Mouse (Mus musculus) embryonic facial prominence, embryonic 13.5 days (tissue): Measurements from ENCODE around the gene Fbn1. TPM values are rescaled to one million over a fixed set of nuclear protein-coding genes. Genes with fewer than 3 reads are reported as not detected.

Experiments used
- ATAC-seq: fragments of 200-750 bp; cut with Nextera tagmentation; 2 replicates; pipeline ENCODE4 v1.8.0; 2017; ENCODE audit warnings: low read depth; ENCODE audit not compliant: insufficient number of reproducible peaks, insufficient read depth, low FRiP score, low TSS enrichment
- H3K27ac ChIP-seq: fragments of 300-500 bp; sonication (generic); 2 replicates; pipeline ENCODE4 v1.5.1; 2015; ENCODE audit warnings: moderate library complexity, mild to moderate bottlenecking, inconsistent platforms
- H3K27me3 ChIP-seq: fragments of 300-500 bp; sonication (generic); 2 replicates; pipeline ENCODE4 v1.6.1; 2015; ENCODE audit warnings: mild to moderate bottlenecking, inconsistent platforms
- H3K36me3 ChIP-seq: fragments of 300-500 bp; sonication (generic); 2 replicates; pipeline ENCODE4 v1.6.1; 2015; ENCODE audit warnings: mild to moderate bottlenecking, inconsistent platforms
- H3K4me1 ChIP-seq: fragments of 300-500 bp; sonication (generic); 2 replicates; pipeline ENCODE4 v1.6.1; 2015; ENCODE audit warnings: inconsistent platforms
- H3K4me2 ChIP-seq: fragments of 300-500 bp; sonication (generic); 2 replicates; pipeline ENCODE4 v1.6.1; 2015; ENCODE audit warnings: moderate library complexity, mild to moderate bottlenecking, inconsistent platforms
- H3K4me3 ChIP-seq: fragments of 300-500 bp; sonication (generic); 2 replicates; pipeline ENCODE4 v1.5.1; 2015; ENCODE audit warnings: mild to moderate bottlenecking, inconsistent platforms
- H3K9ac ChIP-seq: fragments of 300-500 bp; sonication (generic); 2 replicates; pipeline ENCODE4 v1.6.1; 2015; ENCODE audit warnings: mild to moderate bottlenecking, inconsistent platforms
- H3K9me3 ChIP-seq: fragments of 300-500 bp; sonication (generic); 2 replicates; pipeline ENCODE4 v1.6.1; 2016; ENCODE audit warnings: inconsistent platforms
- WGBS: fragments of 180-500 bp; shearing (Covaris S2); methylation state at CpG from one replicate; pipeline ENCODE4 v1.1.7; 2015; ENCODE audit warnings: mixed read lengths; 5-methylcytosine and 5-hydroxymethylcytosine counted together
- polyA plus RNA-seq: library from polyadenylated mRNA; unstranded; fragments of >200 nt; fragmentation: Nextera tagmentation; extraction: Ambion mirVana; gene quantifications from 2 replicates; pipeline ENCODE4 v1.2.1, GENCODE M21; 2015

Fbn1 gene
- polyA plus RNA-seq, 1 experiment from 2014 or later: 19.3 TPM

- no peak overlapping the region for H3K27ac ChIP-seq
- H3K9me3 ChIP-seq: no peaks in the 10 kb centered on the region
- ATAC-seq: no peak
- no peak overlapping the region for H3K4me2 ChIP-seq
- H3K4me3 ChIP-seq: no peak overlapping the region
- H3K4me1 ChIP-seq: peaks cover 13% of the 10 kb centered on the region; the same call in 1 of the 2 replicates
- WGBS: 57% methylated on average over 11 of the region's 11 CpGs
- H3K9ac ChIP-seq: no peak overlapping the region
- H3K36me3 ChIP-seq: peaks cover 51% of the 10 kb centered on the region
- no peaks in the 10 kb centered on the region for H3K27me3 ChIP-seq
Observed at GRCm38 (mm10) chr2:125355216-125355971, 152.4 kb downstream of the Fbn1 start.

DNA sequence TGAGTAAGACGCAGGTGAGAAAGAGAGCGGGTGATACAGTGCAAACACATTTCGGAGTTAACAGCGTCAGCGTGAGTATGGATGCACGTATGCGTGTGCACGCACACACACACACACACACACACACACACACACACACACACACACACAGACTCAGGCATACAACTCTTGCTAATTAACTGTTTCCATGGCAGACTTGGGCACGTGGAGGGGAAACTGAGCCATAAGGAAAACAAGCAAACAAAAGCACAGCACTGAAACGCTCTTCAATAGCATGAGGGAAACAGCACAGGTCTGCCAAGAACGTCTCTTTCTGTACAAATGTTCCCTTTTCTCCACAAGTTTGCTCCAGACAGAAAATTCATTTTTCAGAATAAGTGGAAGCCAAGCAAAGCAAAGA, 153.2 kb downstream of the Fbn1 start:
- Histone ChIP-seq H3K27me3 (no peaks in the 10 kb centered on the region), H3K9ac (no peak overlapping the region), H3K9me3 (no peaks in the 10 kb centered on the region), H3K36me3 (peaks cover 51% of the 10 kb centered on the region), H3K4me2 (no peak overlapping the region), H3K4me3 (no peak overlapping the region), H3K27ac (no peak overlapping the region), H3K4me1 (peaks cover 13% of the 10 kb centered on the region; the same call in 1 of the 2 replicates)
- WGBS: 87% methylated on average over 11 of the region's 11 CpGs
- ATAC-seq: no peak

DNA sequence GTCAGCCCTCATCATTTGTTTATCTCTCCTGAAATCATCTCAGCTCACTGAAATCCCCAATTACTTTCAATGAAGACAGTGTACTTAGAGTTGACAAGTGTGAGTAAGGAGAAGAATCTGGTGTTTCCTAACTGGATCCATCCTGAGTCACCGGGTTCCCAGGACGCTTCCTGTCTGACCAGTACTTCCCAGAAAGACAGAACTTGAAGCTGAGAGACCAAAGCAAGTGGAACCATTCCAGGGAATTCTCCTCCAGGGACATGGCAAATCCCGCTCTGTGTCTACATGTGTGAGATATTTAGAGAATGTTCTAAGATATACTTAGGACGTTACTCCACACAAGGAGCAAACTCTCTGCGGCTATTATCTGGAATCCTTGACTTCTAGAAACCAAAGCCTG, 158.6 kb downstream of the Fbn1 start:
- ATAC-seq: no peak
- Histone ChIP-seq H3K27ac (no peak overlapping the region), H3K27me3 (no peaks in the 10 kb centered on the region), H3K4me2 (no peak overlapping the region), H3K9me3 (no peaks in the 10 kb centered on the region), H3K4me3 (no peak overlapping the region), H3K36me3 (peaks cover 74% of the 10 kb centered on the region), H3K4me1 (no peaks in the 10 kb centered on the region), H3K9ac (no peak overlapping the region)
- WGBS: 88% methylated on average over 5 of the region's 5 CpGs

GRCm38 (mm10) chr2:125342181-125342950, 165.4 kb downstream of the Fbn1 start:
- Histone ChIP-seq H3K27ac (no peak overlapping the region), H3K9me3 (no peaks in the 10 kb centered on the region), H3K4me3 (no peak overlapping the region), H3K4me1 (no peaks in the 10 kb centered on the region), H3K9ac (no peak overlapping the region), H3K4me2 (no peak overlapping the region), H3K27me3 (no peaks in the 10 kb centered on the region), H3K36me3 (peaks cover 90% of the 10 kb centered on the region)
- no peak for ATAC-seq
- WGBS: 90% methylated on average over 21 of the region's 21 CpGs

- ATAC-seq: no peak
- peaks cover 92% of the 10 kb centered on the region for H3K36me3 ChIP-seq
- no peak overlapping the region for H3K27ac ChIP-seq
- H3K4me2 ChIP-seq: no peak overlapping the region
- H3K4me3 ChIP-seq: no peak overlapping the region
- H3K9me3 ChIP-seq: no peaks in the 10 kb centered on the region
- WGBS: 88% methylated on average over 5 of the region's 5 CpGs
- H3K9ac ChIP-seq: no peak overlapping the region
- no peaks in the 10 kb centered on the region for H3K4me1 ChIP-seq
- no peaks in the 10 kb centered on the region for H3K27me3 ChIP-seq
Observed at GRCm38 (mm10) chr2:125340381-125340780, 167.4 kb downstream of the Fbn1 start.

DNA sequence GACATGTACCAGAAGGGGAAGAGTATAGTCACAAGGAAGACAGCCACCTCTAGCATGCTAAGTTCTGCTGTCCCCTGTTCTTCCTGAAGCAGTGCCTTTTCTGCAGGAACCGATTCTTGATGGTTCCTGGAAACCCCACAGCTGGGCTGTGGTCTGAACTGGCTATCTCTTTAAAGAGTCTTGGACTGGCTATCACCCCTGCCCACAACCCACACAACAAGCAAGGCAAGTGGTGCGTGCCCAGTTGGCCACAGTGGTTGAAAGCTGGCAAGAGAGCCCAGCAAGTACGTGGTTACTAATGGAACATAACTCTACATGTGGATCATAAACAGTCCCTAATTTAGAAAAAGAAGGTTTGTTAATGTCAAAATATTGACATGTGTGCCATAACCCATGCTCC, 170.6 kb downstream of the Fbn1 start:
- Histone ChIP-seq H3K9me3 (no peaks in the 10 kb centered on the region), H3K27me3 (no peaks in the 10 kb centered on the region), H3K4me2 (no peak overlapping the region), H3K27ac (no peak overlapping the region), H3K9ac (no peak overlapping the region), H3K4me3 (no peak overlapping the region), H3K36me3 (peaks cover 88% of the 10 kb centered on the region), H3K4me1 (no peaks in the 10 kb centered on the region)
- no peak for ATAC-seq
- WGBS: 88% methylated on average over 3 of the region's 3 CpGs

DNA sequence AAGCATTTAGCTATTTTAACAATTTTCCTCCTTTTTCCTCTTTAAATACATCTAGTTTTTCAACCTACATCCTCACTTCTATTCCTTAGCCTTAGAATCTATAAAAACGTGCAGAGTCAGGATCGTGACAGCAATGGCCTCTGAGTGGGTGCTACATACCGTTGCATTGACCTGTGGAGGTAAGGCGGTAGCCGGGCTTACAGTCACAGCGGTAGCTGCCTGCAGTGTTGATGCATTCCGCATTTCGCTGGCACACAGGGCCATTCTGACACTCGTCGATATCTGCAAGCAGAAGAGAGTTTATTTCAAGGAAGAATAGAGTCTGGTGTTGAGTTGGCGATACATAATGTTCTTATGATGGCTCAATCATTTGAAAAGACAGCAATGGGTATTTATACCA, 172.6 kb downstream of the Fbn1 start:
- H3K27me3 ChIP-seq: no peaks in the 10 kb centered on the region
- H3K36me3 ChIP-seq: peaks cover 88% of the 10 kb centered on the region
- 95% methylated on average over 11 of the region's 11 CpGs for WGBS
- no peaks in the 10 kb centered on the region for H3K4me1 ChIP-seq
- no peak overlapping the region for H3K4me3 ChIP-seq
- no peak overlapping the region for H3K27ac ChIP-seq
- H3K9me3 ChIP-seq: no peaks in the 10 kb centered on the region
- no peak overlapping the region for H3K4me2 ChIP-seq
- no peak for ATAC-seq
- no peak overlapping the region for H3K9ac ChIP-seq

DNA sequence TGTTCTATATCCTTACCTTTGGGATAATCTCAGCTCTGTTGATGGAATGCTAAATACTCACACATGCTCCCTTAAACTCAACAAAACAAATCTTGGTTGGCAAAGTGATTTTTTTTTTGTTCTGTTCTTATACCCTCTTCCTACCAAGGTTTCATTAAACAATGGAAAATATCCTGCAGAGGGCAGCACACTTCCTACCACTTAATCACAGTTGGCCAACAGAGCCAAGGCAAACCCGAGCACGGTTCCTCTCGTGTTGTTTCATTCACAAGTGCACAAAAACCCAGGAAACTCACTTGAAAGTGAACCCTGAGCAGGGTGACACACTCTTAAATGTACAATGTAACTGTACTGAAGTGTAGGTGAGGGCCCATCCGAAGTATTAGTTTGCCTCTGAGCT, 173.6 kb downstream of the Fbn1 start:
- Histone ChIP-seq H3K4me1 (no peaks in the 10 kb centered on the region), H3K9ac (no peak overlapping the region), H3K27ac (no peak overlapping the region), H3K4me2 (no peak overlapping the region), H3K36me3 (peaks cover 86% of the 10 kb centered on the region), H3K27me3 (no peaks in the 10 kb centered on the region), H3K9me3 (no peaks in the 10 kb centered on the region), H3K4me3 (no peak overlapping the region)
- 73% methylated on average over 4 of the region's 4 CpGs for WGBS
- no peak for ATAC-seq

DNA sequence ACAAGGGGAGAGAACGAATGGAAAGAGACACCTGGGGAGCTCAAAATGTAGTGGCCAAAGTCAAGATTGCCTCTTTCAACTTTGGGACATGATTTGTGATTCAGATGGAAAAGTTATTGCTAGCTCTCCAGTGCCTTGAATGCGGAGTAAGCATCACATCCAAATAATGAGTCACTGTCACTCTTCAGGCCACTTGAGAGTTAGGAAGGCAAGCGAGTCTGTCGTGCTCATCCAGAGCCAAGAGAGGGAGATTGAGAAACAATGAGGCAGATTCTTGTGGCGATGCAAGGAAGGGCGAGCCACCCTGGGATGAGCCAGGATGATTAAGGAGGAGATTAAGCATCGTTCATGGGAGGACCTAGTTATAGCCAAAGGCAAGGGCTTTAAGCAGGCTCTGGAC, 176.2 kb downstream of the Fbn1 start:
- no peak overlapping the region for H3K27ac ChIP-seq
- H3K4me1 ChIP-seq: no peaks in the 10 kb centered on the region
- H3K36me3 ChIP-seq: peaks cover 76% of the 10 kb centered on the region
- ATAC-seq: no peak
- H3K9me3 ChIP-seq: no peaks in the 10 kb centered on the region
- no peak overlapping the region for H3K4me3 ChIP-seq
- H3K27me3 ChIP-seq: no peaks in the 10 kb centered on the region
- H3K9ac ChIP-seq: no peak overlapping the region
- H3K4me2 ChIP-seq: no peak overlapping the region
- WGBS: 89% methylated on average over 7 of the region's 7 CpGs

- Histone ChIP-seq H3K36me3 (peaks cover 65% of the 10 kb centered on the region), H3K9ac (no peak overlapping the region), H3K4me2 (no peak overlapping the region), H3K4me3 (no peak overlapping the region), H3K27ac (no peak overlapping the region), H3K27me3 (no peaks in the 10 kb centered on the region), H3K9me3 (no peaks in the 10 kb centered on the region), H3K4me1 (no peaks in the 10 kb centered on the region)
- no peak for ATAC-seq
- 90% methylated on average over 10 of the region's 10 CpGs for WGBS
Observed at GRCm38 (mm10) chr2:125330506-125330905, 177.3 kb downstream of the Fbn1 start.

- no peak overlapping the region for H3K27ac ChIP-seq
Observed at GRCm38 (mm10) chr2:125325125-125325855, 182.5 kb downstream of the Fbn1 start.

More at GRCm38 (mm10) chr2:125325125-125325855, 182.5 kb downstream of the Fbn1 start:
- Histone ChIP-seq H3K4me1 (peaks cover 16% of the 10 kb centered on the region), H3K4me3 (no peak overlapping the region), H3K9me3 (no peaks in the 10 kb centered on the region), H3K4me2 (no peak overlapping the region), H3K9ac (no peak overlapping the region), H3K36me3 (peaks cover 44% of the 10 kb centered on the region), H3K27me3 (no peaks in the 10 kb centered on the region)
- 78% methylated on average over 7 of the region's 7 CpGs for WGBS
- no peak for ATAC-seq
